ENCODE assay signal across 8 mouse cellular contexts in genomic region chr11:76494360-76495126, GRCm38 (mm10).
DNase-seq lines count a peak whose midpoint lies in the region; ATAC-seq lines count a peak whose summit lies in the region.

No protein-coding gene starts in this region.

- peak overlapping the region; percentile 68 for H3K4me3 ChIP-seq in forebrain, embryonic 16.5 days (replicated peaks; ENCODE audit: low read length)
- H3K4me3 ChIP-seq in lung, embryonic 15.5 days: peak overlapping the region; percentile 72

- H3K27me3 ChIP-seq in forebrain, embryonic 16.5 days (replicated peaks; ENCODE audit: control insufficient read depth, insufficient read depth, low read length): no peaks in the 10 kb centered on the region
- H3K27me3 ChIP-seq in lung, embryonic 15.5 days: no peaks in the 10 kb centered on the region

- peak overlapping the region; percentile 79 for H3K4me2 ChIP-seq in forebrain, embryonic 16.5 days (ENCODE audit: low read length)
- peak overlapping the region; percentile 86 for H3K4me2 ChIP-seq in lung, embryonic 15.5 days

- peak overlapping the region; percentile 82 for H3K9ac ChIP-seq in forebrain, embryonic 16.5 days (replicated peaks; ENCODE audit: low read depth, low read length)
- H3K9ac ChIP-seq in lung, embryonic 15.5 days: peak overlapping the region; percentile 78

- no peaks in the 10 kb centered on the region for H3K9me3 ChIP-seq in forebrain, embryonic 16.5 days (ENCODE audit: control insufficient read depth, low read length)
- H3K9me3 ChIP-seq in lung, embryonic 15.5 days: no peaks in the 10 kb centered on the region

- intact Hi-C loops in heart, postnatal 36 days (cut with DNase I): loop anchor here (1.0 to 5.0 kb wide), 2 partner anchors 38 to 237 kb away; no protein-coding TSS in a partner anchor

- under 1% methylated on average over 49 of the region's 67 CpGs for WGBS in forebrain, embryonic 16.5 days
- under 1% methylated on average over 50 of the region's 67 CpGs for WGBS in lung, embryonic 15.5 days

- peak overlapping the region; percentile 91 for H3K27ac ChIP-seq in forebrain, embryonic 16.5 days (ENCODE audit: low read length)
- H3K27ac ChIP-seq in lung, embryonic 15.5 days: peak overlapping the region; percentile 99

- ATAC-seq in CD4-positive, CD25-positive, alpha-beta regulatory T cell, adult 4 months: peak; percentile 64
- ATAC-seq in cerebellum, adult (ENCODE audit: insufficient number of reproducible peaks, low FRiP score, low TSS enrichment): peak; percentile 47; the same call in 1 of the 2 replicates
- peak; percentile 81 for ATAC-seq in forebrain, embryonic 16.5 days
- peak; percentile 71 for ATAC-seq in lung, embryonic 15.5 days (ENCODE audit: borderline replicate concordance, extremely low read depth, low FRiP score, low TSS enrichment)
- ATAC-seq in neutrophil, adult 5-6 weeks (ENCODE audit: extremely low read depth, insufficient number of reproducible peaks, low FRiP score, poor library complexity, severe bottlenecking): peak; percentile 29

- peaks cover 50% of the 10 kb centered on the region for H3K4me1 ChIP-seq in forebrain, embryonic 16.5 days (replicated peaks; ENCODE audit: control insufficient read depth, insufficient read depth, low read length)
- peaks cover 64% of the 10 kb centered on the region for H3K4me1 ChIP-seq in lung, embryonic 15.5 days

- peak; percentile 89 to 92 for DNase-seq in heart, postnatal 36 days
- DNase-seq in layer of hippocampus, adult 8-10 months (ENCODE audit: low spot score in 2 of 2): peak; percentile 82 to 83
- peak; percentile 62 to 69 for DNase-seq in thymus, adult 18-20 months

- no peaks in the 10 kb centered on the region for H3K36me3 ChIP-seq in forebrain, embryonic 16.5 days (ENCODE audit: control insufficient read depth, insufficient read depth)
- no peaks in the 10 kb centered on the region for H3K36me3 ChIP-seq in lung, embryonic 15.5 days

Comparison
In these comparisons a context has a peak if more than half of its experiments do, and no peak if none do; other contexts are left out.
1. Peak in every context shown above with its lines: DNase-seq, ATAC-seq, H3K4me3 ChIP-seq and H3K27ac ChIP-seq.
2. ATAC-seq: peak in every context shown above with its lines; median percentile 81 in forebrain, embryonic 16.5 days; 71 in lung, embryonic 15.5 days; 64 in CD4-positive, CD25-positive, alpha-beta regulatory T cell, adult 4 months; 47 in cerebellum, adult; 29 in neutrophil, adult 5-6 weeks.